Mouse (Mus musculus): ENCODE results near the gene Plcb1. TPM values are rescaled to one million over a fixed set of nuclear protein-coding genes. Genes with fewer than 3 reads are reported as not detected.

Gene Plcb1
- polyA plus RNA-seq (2014; fragmentation: Nextera tagmentation; extraction: Ambion mirVana) = 21.5 and 26.9 TPM in 2 replicates

DNA sequence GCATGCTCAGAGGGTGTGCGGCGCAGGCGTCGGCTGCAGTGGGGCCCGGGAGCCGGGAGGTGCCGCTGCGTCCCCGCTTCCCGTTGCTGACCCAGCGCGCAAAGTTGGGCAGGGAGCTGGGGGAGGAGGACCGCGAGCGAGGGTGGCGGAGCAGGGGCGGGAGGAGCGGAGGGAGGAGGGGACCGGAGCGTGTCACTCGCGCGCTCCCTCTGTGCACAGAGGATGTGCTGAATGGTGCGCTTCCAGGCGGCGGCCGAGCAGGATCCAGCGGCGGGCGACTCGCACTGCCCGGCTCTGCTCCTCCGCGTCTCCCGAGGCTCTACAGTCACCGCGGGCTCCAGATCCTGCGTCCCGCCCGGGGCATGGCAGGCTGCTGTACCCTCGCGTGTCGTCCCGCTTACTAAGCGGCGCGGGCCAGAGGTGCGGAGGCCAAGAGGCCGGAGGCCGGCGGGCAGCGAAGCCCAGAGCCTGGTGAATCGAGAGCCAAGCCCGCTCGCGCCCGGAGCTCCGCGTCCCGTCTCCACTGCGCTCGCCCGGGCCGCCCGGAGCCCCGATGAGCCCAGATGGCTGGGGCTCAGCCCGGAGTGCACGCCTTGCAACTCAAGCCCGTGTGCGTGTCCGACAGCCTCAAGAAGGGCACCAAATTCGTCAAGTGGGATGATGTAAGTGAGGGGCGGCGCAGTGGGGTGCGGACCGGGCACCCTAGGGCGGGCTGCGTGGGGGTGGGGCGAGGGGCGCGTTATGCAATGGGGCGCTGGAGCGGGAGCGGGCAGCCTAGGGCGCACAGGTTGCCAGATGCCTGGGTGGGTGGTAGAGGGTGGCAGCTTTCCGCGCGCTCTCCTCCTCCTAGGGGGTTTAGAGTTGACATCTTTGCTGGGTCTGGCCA, at the start of gene Plcb1:
Plcb1 (plus strand) TSS at position 98 of the 886 bp plus-strand sequence.
- under 1% methylated on average over 87 of the region's 88 CpGs for WGBS
- Histone ChIP-seq H3K27me3 (ENCODE audit: insufficient read depth, low read length) (no peaks in the 10 kb centered on the region), H3K27ac (ENCODE audit: low read depth) (peak within 1 kb of the TSS; percentile 72; the same call in 1 of the 2 replicates), H3K4me1 (ENCODE audit: insufficient read depth) (no peaks in the 10 kb centered on the region), H3K9ac (peak within 1 kb of the TSS; percentile 69), H3K4me2 (peak within 1 kb of the TSS; percentile 89), H3K4me3 (ENCODE audit: low read depth, low read length) (peak within 1 kb of the TSS; percentile 59), H3K9me3 (ENCODE audit: low read depth, low read length) (no peaks in the 10 kb centered on the region), H3K36me3 (ENCODE audit: insufficient read depth) (no peaks in the 10 kb centered on the region)
- TF ChIP-seq CTCF (IDR thresholded peaks at IDR 0.05; ENCODE audit: low read depth) = peak; percentile 84
- ATAC-seq (ENCODE audit: insufficient read depth) (peak; percentile 98), DNase-seq (peak; percentile 94)

GRCm38 (mm10) chr2:134755537-134755936, 30.3 kb upstream of the Plcb1 start:
- Histone ChIP-seq H3K36me3 (ENCODE audit: insufficient read depth) (no peaks in the 10 kb centered on the region), H3K9me3 (ENCODE audit: low read depth, low read length) (no peaks in the 10 kb centered on the region), H3K4me1 (ENCODE audit: insufficient read depth) (no peaks in the 10 kb centered on the region), H3K4me3 (ENCODE audit: low read depth, low read length) (no peak overlapping the region), H3K27ac (ENCODE audit: low read depth) (no peak overlapping the region), H3K9ac (no peak overlapping the region), H3K4me2 (no peak overlapping the region), H3K27me3 (ENCODE audit: insufficient read depth, low read length) (no peaks in the 10 kb centered on the region)
- TF ChIP-seq CTCF (IDR thresholded peaks at IDR 0.05; ENCODE audit: low read depth) = no peak
- DNase-seq (no peak), ATAC-seq (ENCODE audit: insufficient read depth) (no peak)

DNA sequence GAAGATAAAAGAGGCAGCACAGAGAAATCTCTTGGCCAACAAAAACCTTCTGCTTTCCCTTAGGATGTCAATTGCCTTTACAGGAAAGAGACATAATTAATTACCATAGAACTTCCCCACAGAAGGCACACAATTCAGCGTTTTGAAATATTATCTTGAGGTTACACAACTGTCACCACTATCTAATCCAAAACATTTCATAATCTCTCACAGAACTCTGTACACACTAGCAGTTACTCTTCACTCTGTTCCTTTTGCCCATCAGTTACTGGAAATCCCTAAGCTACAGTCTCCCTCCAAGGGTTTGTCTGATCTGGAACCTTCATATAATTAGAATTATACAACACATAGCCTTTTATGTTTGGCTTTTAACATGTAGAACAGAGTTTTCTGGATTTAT, 29.8 kb upstream of the Plcb1 start:
- Histone ChIP-seq H3K27ac (ENCODE audit: low read depth) (no peak overlapping the region), H3K36me3 (ENCODE audit: insufficient read depth) (no peaks in the 10 kb centered on the region), H3K4me2 (no peak overlapping the region), H3K27me3 (ENCODE audit: insufficient read depth, low read length) (no peaks in the 10 kb centered on the region), H3K4me1 (ENCODE audit: insufficient read depth) (no peaks in the 10 kb centered on the region), H3K9ac (no peak overlapping the region), H3K9me3 (ENCODE audit: low read depth, low read length) (no peaks in the 10 kb centered on the region), H3K4me3 (ENCODE audit: low read depth, low read length) (no peak overlapping the region)
- no peak for TF ChIP-seq CTCF (IDR thresholded peaks at IDR 0.05; ENCODE audit: low read depth)
- ATAC-seq (ENCODE audit: insufficient read depth) (no peak), DNase-seq (no peak)
- 30% methylated on average over 1 of the region's 1 CpGs for WGBS

- 73% methylated on average over 1 of the region's 1 CpGs for WGBS
Observed at GRCm38 (mm10) chr2:134761029-134761428, 24.8 kb upstream of the Plcb1 start.

DNA sequence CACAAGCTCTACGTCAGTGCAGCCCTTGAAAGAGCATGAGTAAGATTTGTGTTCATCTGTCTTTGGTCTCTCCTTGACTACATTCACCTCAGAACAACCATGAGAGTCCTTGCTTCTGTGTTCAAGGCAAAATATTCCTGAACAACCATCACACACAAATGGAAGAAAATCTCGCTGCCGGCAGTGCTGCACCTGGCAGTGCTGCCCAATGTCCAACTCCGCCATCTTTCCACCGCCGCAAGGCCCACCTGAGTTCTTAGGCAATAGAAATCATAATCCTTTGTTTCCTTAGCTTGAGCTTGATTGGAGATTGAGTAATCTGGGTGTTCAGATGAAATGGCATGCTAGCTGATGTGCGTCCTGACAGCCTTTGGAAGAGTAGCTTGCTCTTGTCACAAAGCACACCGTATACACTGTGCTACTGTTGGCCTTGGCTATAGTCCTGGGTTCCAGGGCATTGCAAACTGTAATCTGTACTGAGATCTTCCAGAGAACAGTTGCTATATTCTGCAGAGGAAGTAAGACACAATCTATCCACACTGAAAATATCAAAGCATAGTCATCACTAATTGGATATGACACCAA, 22.4 kb upstream of the Plcb1 start:
- ATAC-seq (ENCODE audit: insufficient read depth) (no peak), DNase-seq (no peak)
- no peak overlapping the region for H3K9ac ChIP-seq
- no peak overlapping the region for H3K4me3 ChIP-seq (ENCODE audit: low read depth, low read length)
- no peaks in the 10 kb centered on the region for H3K36me3 ChIP-seq (ENCODE audit: insufficient read depth)
- no peak overlapping the region for H3K27ac ChIP-seq (ENCODE audit: low read depth)
- no peaks in the 10 kb centered on the region for H3K27me3 ChIP-seq (ENCODE audit: insufficient read depth, low read length)
- 94% methylated on average over 8 of the region's 8 CpGs for WGBS
- no peak overlapping the region for H3K4me2 ChIP-seq
- no peaks in the 10 kb centered on the region for H3K9me3 ChIP-seq (ENCODE audit: low read depth, low read length)
- TF ChIP-seq CTCF (IDR thresholded peaks at IDR 0.05; ENCODE audit: low read depth) = no peak
- no peaks in the 10 kb centered on the region for H3K4me1 ChIP-seq (ENCODE audit: insufficient read depth)

More at GRCm38 (mm10) chr2:134761029-134761428, 24.8 kb upstream of the Plcb1 start:
- no peaks in the 10 kb centered on the region for H3K4me1 ChIP-seq (ENCODE audit: insufficient read depth)
- H3K9me3 ChIP-seq (ENCODE audit: low read depth, low read length) = no peaks in the 10 kb centered on the region
- H3K27ac ChIP-seq (ENCODE audit: low read depth) = no peak overlapping the region
- no peaks in the 10 kb centered on the region for H3K27me3 ChIP-seq (ENCODE audit: insufficient read depth, low read length)
- H3K4me2 ChIP-seq = no peak overlapping the region
- no peak for TF ChIP-seq CTCF (IDR thresholded peaks at IDR 0.05; ENCODE audit: low read depth)
- ATAC-seq (ENCODE audit: insufficient read depth) (no peak), DNase-seq (no peak)
- no peak overlapping the region for H3K4me3 ChIP-seq (ENCODE audit: low read depth, low read length)
- H3K9ac ChIP-seq = no peak overlapping the region
- H3K36me3 ChIP-seq (ENCODE audit: insufficient read depth) = no peaks in the 10 kb centered on the region

- H3K4me3 ChIP-seq (ENCODE audit: low read depth, low read length) = no peak overlapping the region
- ATAC-seq (ENCODE audit: insufficient read depth) (no peak), DNase-seq (no peak)
- no peak overlapping the region for H3K9ac ChIP-seq
- no peak overlapping the region for H3K4me2 ChIP-seq
- WGBS = 89% methylated on average over 2 of the region's 2 CpGs
- no peaks in the 10 kb centered on the region for H3K4me1 ChIP-seq (ENCODE audit: insufficient read depth)
- no peaks in the 10 kb centered on the region for H3K27me3 ChIP-seq (ENCODE audit: insufficient read depth, low read length)
- TF ChIP-seq CTCF (IDR thresholded peaks at IDR 0.05; ENCODE audit: low read depth) = no peak
- no peak overlapping the region for H3K27ac ChIP-seq (ENCODE audit: low read depth)
- no peaks in the 10 kb centered on the region for H3K9me3 ChIP-seq (ENCODE audit: low read depth, low read length)
- H3K36me3 ChIP-seq (ENCODE audit: insufficient read depth) = no peaks in the 10 kb centered on the region
Observed at GRCm38 (mm10) chr2:134764506-134764905, 21.4 kb upstream of the Plcb1 start.

GRCm38 (mm10) chr2:134779826-134780225, 6.0 kb upstream of the Plcb1 start:
- DNase-seq (peak; percentile 26), ATAC-seq (ENCODE audit: insufficient read depth) (no peak)
- Histone ChIP-seq H3K27me3 (ENCODE audit: insufficient read depth, low read length) (no peaks in the 10 kb centered on the region), H3K9ac (no peak overlapping the region), H3K4me1 (ENCODE audit: insufficient read depth) (no peaks in the 10 kb centered on the region), H3K9me3 (ENCODE audit: low read depth, low read length) (no peaks in the 10 kb centered on the region), H3K4me2 (no peak overlapping the region), H3K27ac (ENCODE audit: low read depth) (no peak overlapping the region), H3K36me3 (ENCODE audit: insufficient read depth) (no peaks in the 10 kb centered on the region), H3K4me3 (ENCODE audit: low read depth, low read length) (no peak overlapping the region)
- 68% methylated on average over 5 of the region's 5 CpGs for WGBS
- peak; percentile 20; the same call in 1 of the 2 replicates for TF ChIP-seq CTCF (IDR thresholded peaks at IDR 0.05; ENCODE audit: low read depth)

All from lung, embryonic 14.5 days (tissue).